Mouse (Mus musculus) midbrain, embryonic 15.5 days (tissue): ENCODE measurements around the gene Cptp. TPM values are rescaled to one million over a fixed set of nuclear protein-coding genes. Genes with fewer than 3 reads are reported as not detected.

Source experiments
- ATAC-seq: fragments of 200-750 bp; cut with Nextera tagmentation; replicated peaks from 2 replicates; pipeline ENCODE4 v1.8.0; 2017; ENCODE audit warnings: moderate TSS enrichment
- H3K27ac ChIP-seq: fragments of 300-500 bp; sonication (generic); 2 replicates; pipeline ENCODE4 v1.5.1; 2015; ENCODE audit warnings: mild to moderate bottlenecking, inconsistent platforms
- H3K27me3 ChIP-seq: fragments of 300-500 bp; sonication (generic); replicated peaks from 2 replicates; pipeline ENCODE4 v1.6.1; 2015; ENCODE audit warnings: inconsistent platforms
- H3K36me3 ChIP-seq: fragments of 300-500 bp; sonication (generic); replicated peaks from 2 replicates; pipeline ENCODE4 v1.6.1; 2015; ENCODE audit warnings: inconsistent platforms
- H3K4me1 ChIP-seq: fragments of 300-500 bp; sonication (generic); 2 replicates; pipeline ENCODE4 v1.6.1; 2015; ENCODE audit warnings: inconsistent platforms
- H3K4me2 ChIP-seq: fragments of 300-500 bp; sonication (generic); 2 replicates; pipeline ENCODE4 v1.6.1; 2015; ENCODE audit warnings: inconsistent platforms, mild to moderate bottlenecking, moderate library complexity
- H3K4me3 ChIP-seq: fragments of 300-500 bp; sonication (generic); 2 replicates; pipeline ENCODE4 v1.5.1; 2015; ENCODE audit warnings: mild to moderate bottlenecking, inconsistent platforms
- H3K9ac ChIP-seq: fragments of 300-500 bp; sonication (generic); 2 replicates; pipeline ENCODE4 v1.6.1; 2015; ENCODE audit warnings: mild to moderate bottlenecking, inconsistent platforms
- H3K9me3 ChIP-seq: fragments of 300-500 bp; sonication (generic); 2 replicates; pipeline ENCODE4 v1.6.1; 2016; ENCODE audit warnings: inconsistent platforms
- WGBS: fragments of 180-500 bp; shearing (Covaris S2); methylation state at CpG from one replicate; pipeline ENCODE4 v1.1.7; 2015; ENCODE audit warnings: mixed read lengths; 5-methylcytosine and 5-hydroxymethylcytosine counted together
- polyA plus RNA-seq: library from polyadenylated mRNA; unstranded; fragments of >200 nt; fragmentation: Nextera tagmentation; extraction: Ambion mirVana; gene quantifications from 2 replicates; pipeline ENCODE4 v1.2.1, GENCODE M21; 2015

Cptp gene
- polyA plus RNA-seq, 1 experiment from 2014 or later, result 28.1 TPM

GRCm38 (mm10) chr4:155883587-155883986 is 14.3 kb upstream of the Cptp start:
- H3K36me3 ChIP-seq, result peaks cover 36% of the 10 kb centered on the region

GRCm38 (mm10) chr4:155871404-155871803 is 2.2 kb upstream of the Cptp start:
- H3K36me3 ChIP-seq, result peaks cover 36% of the 10 kb centered on the region
- H3K4me2 ChIP-seq, result no peak overlapping the region
- H3K9ac ChIP-seq, result no peak overlapping the region
- no peak overlapping the region for H3K4me3 ChIP-seq
- peaks cover 26% of the 10 kb centered on the region for H3K4me1 ChIP-seq
- 95% methylated on average over 7 of the region's 7 CpGs for WGBS
- no peaks in the 10 kb centered on the region for H3K9me3 ChIP-seq
- no peaks in the 10 kb centered on the region for H3K27me3 ChIP-seq
- no peak overlapping the region for H3K27ac ChIP-seq
- ATAC-seq, result no peak

More at GRCm38 (mm10) chr4:155883587-155883986, 14.3 kb upstream of the Cptp start:
- 88% methylated on average over 3 of the region's 3 CpGs for WGBS
- Histone ChIP-seq H3K4me1 (no peaks in the 10 kb centered on the region), H3K9ac (no peak overlapping the region), H3K27ac (no peak overlapping the region), H3K4me2 (no peak overlapping the region), H3K4me3 (no peak overlapping the region), H3K9me3 (no peaks in the 10 kb centered on the region), H3K27me3 (no peaks in the 10 kb centered on the region)
- no peak for ATAC-seq

DNA sequence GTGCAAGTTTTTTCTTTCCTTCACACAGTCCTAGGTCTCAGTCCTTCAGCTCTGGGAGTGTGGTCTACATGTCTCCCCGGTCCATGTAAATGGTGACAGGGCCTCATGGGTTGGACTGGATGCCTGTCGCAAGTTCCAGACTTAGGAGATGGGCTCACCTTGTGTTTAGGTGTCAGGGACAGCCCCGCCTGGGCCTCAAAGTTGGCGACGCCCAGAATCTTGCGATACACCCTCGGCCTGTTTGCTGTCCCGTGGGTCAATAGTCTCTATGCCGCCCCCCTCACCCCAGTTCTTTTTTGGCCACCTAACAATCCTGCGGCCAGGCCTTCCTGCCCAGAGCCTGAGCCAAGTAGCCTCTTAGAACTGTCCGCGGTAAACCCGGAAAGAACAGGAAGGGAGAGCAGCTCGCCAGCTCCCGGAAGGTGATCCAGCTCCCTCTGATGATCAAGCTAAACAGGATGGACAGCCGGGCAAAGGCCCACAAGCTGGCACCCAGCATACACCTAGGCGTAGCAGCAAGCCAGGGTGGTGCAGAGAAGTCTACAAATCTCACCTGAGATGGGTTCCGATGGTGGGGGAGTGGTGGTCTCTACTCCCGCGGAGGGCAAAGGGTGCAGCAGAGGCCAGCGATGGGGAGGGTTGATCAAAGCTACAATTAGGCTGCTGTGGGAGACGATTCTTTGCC is 484 bp downstream of the Cptp start:
- Histone ChIP-seq H3K27me3 (no peaks in the 10 kb centered on the region), H3K36me3 (peaks cover 30% of the 10 kb centered on the region), H3K9me3 (no peaks in the 10 kb centered on the region), H3K4me3 (peak overlapping the region; percentile 86), H3K9ac (peak overlapping the region; percentile 85), H3K4me1 (peaks cover 26% of the 10 kb centered on the region), H3K4me2 (peak overlapping the region; percentile 97), H3K27ac (peak overlapping the region; percentile 73)
- 11% methylated on average over 22 of the region's 22 CpGs for WGBS
- peak; percentile 76; the same call in 1 of the 2 replicates for ATAC-seq

GRCm38 (mm10) chr4:155863001-155863400 is 6.2 kb downstream of the Cptp start, which contains the start of gene Tas1r3:
Gene Tas1r3, minus strand, starts transcription at chr4:155863362.
- H3K9ac ChIP-seq, result no peak within 1 kb of the TSS
- no peaks in the 10 kb centered on the region for H3K27me3 ChIP-seq
- peaks cover 23% of the 10 kb centered on the region for H3K36me3 ChIP-seq
- no peaks in the 10 kb centered on the region for H3K9me3 ChIP-seq
- no peak within 1 kb of the TSS for H3K4me2 ChIP-seq
- no peak within 1 kb of the TSS for H3K27ac ChIP-seq
- ATAC-seq, result no peak
- 77% methylated on average over 5 of the region's 5 CpGs for WGBS
- H3K4me3 ChIP-seq, result no peak within 1 kb of the TSS
- no peaks in the 10 kb centered on the region; the same call in 1 of the 2 replicates for H3K4me1 ChIP-seq

DNA sequence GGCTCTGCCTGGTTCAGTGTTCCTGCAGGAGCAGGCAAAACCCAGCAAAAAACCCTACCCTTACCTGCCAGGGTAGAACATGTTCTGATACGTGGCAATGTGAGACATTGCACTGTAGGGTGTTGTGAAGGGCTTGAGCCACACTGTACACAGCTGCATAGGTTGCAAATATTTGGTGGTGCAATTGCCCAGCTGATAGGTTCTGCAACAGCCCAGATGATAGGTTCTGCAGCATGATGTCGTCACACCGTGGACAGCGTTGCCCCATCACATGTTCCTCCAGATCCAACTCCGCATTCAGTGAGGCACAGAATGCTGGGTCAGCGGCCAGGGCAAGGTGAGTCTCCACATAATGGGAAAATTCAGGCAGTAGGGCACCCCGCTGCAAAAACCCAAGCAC is 7.5 kb downstream of the Cptp start:
- ATAC-seq, result no peak; the same call in 1 of the 2 replicates
- Histone ChIP-seq H3K27ac (no peak overlapping the region), H3K36me3 (peaks cover 26% of the 10 kb centered on the region), H3K9me3 (no peaks in the 10 kb centered on the region), H3K27me3 (no peaks in the 10 kb centered on the region), H3K9ac (no peak overlapping the region), H3K4me3 (no peak overlapping the region), H3K4me1 (no peaks in the 10 kb centered on the region), H3K4me2 (no peak overlapping the region)
- WGBS, result 90% methylated on average over 7 of the region's 7 CpGs

DNA sequence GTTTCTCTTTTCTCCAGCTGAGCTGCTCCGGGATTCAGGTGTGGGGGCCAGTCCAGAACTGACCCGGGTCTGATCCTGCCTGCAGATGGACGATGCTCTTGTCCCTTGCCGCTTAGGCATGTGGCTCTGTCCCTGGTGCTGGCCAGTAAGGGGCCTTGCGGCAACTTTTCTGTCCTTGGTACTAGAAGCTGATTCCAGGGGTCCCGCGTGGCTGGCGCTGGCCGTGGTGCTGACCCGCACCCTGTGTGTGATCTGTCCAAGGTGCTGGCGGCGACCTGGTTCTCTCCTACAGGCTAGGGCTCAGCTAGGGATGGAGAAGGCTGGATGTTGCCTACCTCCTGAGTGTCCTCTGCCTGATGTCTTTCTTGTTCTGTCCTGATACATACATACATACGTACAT is 9.9 kb downstream of the Cptp start:
- Histone ChIP-seq H3K36me3 (peaks cover 38% of the 10 kb centered on the region), H3K4me1 (no peaks in the 10 kb centered on the region), H3K4me3 (no peak overlapping the region), H3K9me3 (no peaks in the 10 kb centered on the region), H3K27ac (no peak overlapping the region), H3K9ac (no peak overlapping the region), H3K27me3 (no peaks in the 10 kb centered on the region), H3K4me2 (no peak overlapping the region)
- 31% methylated on average over 13 of the region's 13 CpGs for WGBS
- ATAC-seq, result no peak

- Histone ChIP-seq H3K4me3 (no peak overlapping the region), H3K36me3 (peaks cover 41% of the 10 kb centered on the region), H3K4me2 (no peak overlapping the region), H3K9ac (no peak overlapping the region), H3K27ac (no peak overlapping the region), H3K27me3 (no peaks in the 10 kb centered on the region), H3K9me3 (no peaks in the 10 kb centered on the region), H3K4me1 (0 out of 2 replicates have a peak, but pooled peaks cover 2% of the 10 kb centered on the region)
- WGBS, result 90% methylated on average over 3 of the region's 3 CpGs
- no peak for ATAC-seq
Observed at GRCm38 (mm10) chr4:155856881-155857280, 12.4 kb downstream of the Cptp start.

- no peaks in the 10 kb centered on the region for H3K27me3 ChIP-seq
- peaks cover 8% of the 10 kb centered on the region; the same call in 1 of the 2 replicates for H3K4me1 ChIP-seq
- H3K9ac ChIP-seq, result no peak overlapping the region
- WGBS, result 93% methylated on average over 12 of the region's 12 CpGs
- H3K9me3 ChIP-seq, result no peaks in the 10 kb centered on the region
- H3K27ac ChIP-seq, result no peak overlapping the region
- H3K4me3 ChIP-seq, result no peak overlapping the region
- ATAC-seq, result no peak
- H3K36me3 ChIP-seq, result peaks cover 41% of the 10 kb centered on the region
- no peak overlapping the region for H3K4me2 ChIP-seq
Observed at GRCm38 (mm10) chr4:155856071-155856470, 13.2 kb downstream of the Cptp start.

- ATAC-seq, result no peak
- Histone ChIP-seq H3K9me3 (no peaks in the 10 kb centered on the region), H3K4me3 (no peak overlapping the region), H3K4me1 (peaks cover 19% of the 10 kb centered on the region), H3K4me2 (no peak overlapping the region), H3K27ac (no peak overlapping the region), H3K36me3 (peaks cover 41% of the 10 kb centered on the region), H3K9ac (no peak overlapping the region), H3K27me3 (no peaks in the 10 kb centered on the region)
- 97% methylated on average over 12 of the region's 12 CpGs for WGBS
Observed at GRCm38 (mm10) chr4:155854991-155855390, 14.2 kb downstream of the Cptp start.

- Histone ChIP-seq H3K4me3 (no peak overlapping the region), H3K27ac (no peak overlapping the region), H3K27me3 (no peaks in the 10 kb centered on the region), H3K9me3 (no peaks in the 10 kb centered on the region), H3K4me1 (peaks cover 35% of the 10 kb centered on the region), H3K9ac (no peak overlapping the region), H3K36me3 (peaks cover 38% of the 10 kb centered on the region), H3K4me2 (no peak overlapping the region)
- ATAC-seq, result no peak
- WGBS, result 88% methylated on average over 9 of the region's 9 CpGs
Observed at GRCm38 (mm10) chr4:155853421-155853820, 15.8 kb downstream of the Cptp start.

- no peak overlapping the region for H3K27ac ChIP-seq
- 70% methylated on average over 2 of the region's 2 CpGs for WGBS
- no peak overlapping the region for H3K4me3 ChIP-seq
- H3K4me2 ChIP-seq, result no peak overlapping the region
- no peak overlapping the region for H3K9ac ChIP-seq
- H3K36me3 ChIP-seq, result peaks cover 29% of the 10 kb centered on the region
- H3K9me3 ChIP-seq, result no peaks in the 10 kb centered on the region
- peaks cover 41% of the 10 kb centered on the region for H3K4me1 ChIP-seq
- ATAC-seq, result no peak
- H3K27me3 ChIP-seq, result no peaks in the 10 kb centered on the region
Observed at GRCm38 (mm10) chr4:155851951-155852411, 17.3 kb downstream of the Cptp start.

DNA sequence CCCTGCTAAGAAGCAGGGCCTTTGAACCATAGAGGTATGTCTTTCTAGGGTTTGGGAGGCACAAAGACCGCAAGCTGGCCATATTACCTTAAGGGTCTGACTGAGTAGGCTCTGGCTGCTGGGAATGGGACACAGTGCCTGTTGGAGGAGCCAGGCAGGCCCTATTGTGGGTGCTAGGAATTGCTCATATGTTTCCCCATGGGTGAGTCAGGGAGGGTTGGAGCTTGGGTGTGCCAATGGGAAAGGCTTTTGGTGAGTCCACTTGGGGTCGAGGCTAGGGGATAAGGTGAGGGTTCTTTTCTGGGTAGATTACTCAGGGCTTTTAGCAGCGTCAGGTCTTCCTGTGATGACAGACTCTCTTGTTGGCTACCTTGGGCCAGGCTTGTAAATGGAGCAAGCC is 17.9 kb downstream of the Cptp start:
- Histone ChIP-seq H3K27ac (no peak overlapping the region), H3K27me3 (no peaks in the 10 kb centered on the region), H3K9me3 (no peaks in the 10 kb centered on the region), H3K9ac (no peak overlapping the region), H3K4me1 (peaks cover 47% of the 10 kb centered on the region), H3K36me3 (peaks cover 23% of the 10 kb centered on the region), H3K4me2 (no peak overlapping the region), H3K4me3 (no peak overlapping the region)
- ATAC-seq, result no peak
- 95% methylated on average over 3 of the region's 3 CpGs for WGBS
